13 mouse cellular contexts compared by ENCODE assay signal in the genomic region with DNA sequence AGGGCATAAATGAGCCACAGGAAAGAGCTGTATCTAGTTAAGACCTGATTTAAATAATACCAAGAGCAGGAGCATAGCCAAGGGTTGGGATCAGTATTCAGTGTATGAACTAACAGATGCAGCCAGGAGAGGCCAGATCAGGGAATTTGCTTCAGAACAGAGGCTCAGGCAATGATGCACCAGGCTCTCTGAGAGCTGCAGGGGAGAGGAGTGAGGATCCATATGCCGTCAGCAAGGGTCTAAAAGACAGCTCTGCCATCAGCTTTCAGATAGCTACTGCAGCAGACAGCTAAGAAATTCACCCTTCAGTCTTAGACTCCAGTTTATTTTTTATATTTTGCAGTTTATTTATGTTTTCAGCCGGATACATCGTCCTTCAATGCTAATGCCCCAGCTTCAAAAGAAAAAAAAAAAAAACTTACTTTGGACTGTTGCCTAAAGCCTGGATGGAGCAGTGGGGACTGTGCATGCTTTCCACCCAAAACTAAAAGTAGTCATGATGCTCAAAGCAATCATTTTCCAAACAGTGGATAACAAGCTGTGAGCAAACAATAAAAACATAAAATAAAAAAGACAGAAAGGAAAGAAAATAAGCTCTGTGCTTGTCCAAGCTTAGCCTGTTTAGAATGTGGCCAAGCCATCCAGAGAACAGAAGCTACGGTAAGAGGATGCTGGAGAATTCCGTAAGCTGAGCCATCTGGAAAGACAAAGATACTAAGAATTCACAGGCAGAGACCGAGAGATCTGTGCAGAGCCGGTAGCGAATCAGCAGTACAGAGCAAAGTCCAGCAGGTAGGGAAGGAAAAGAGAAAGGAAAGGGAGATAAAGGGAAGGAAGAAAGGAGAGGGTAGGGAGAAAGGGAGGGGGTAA. TPM values are rescaled to one million over a fixed set of nuclear protein-coding genes. Genes with fewer than 3 reads are reported as not detected.
DNase-seq lines count a peak whose midpoint lies in the region; ATAC-seq lines count a peak whose summit lies in the region.
"Had no signal": no experiment of that assay in that cellular context is flagged by ENCODE, and none has a peak within 500 bp of the region (broad histone marks: within the 10 kb centered on the region; RNA-seq: fewer than 3 reads in every experiment).

No protein-coding gene starts in this region.

- H3K36me3 ChIP-seq in hindbrain, embryonic 13.5 days, result no peaks in the 10 kb centered on the region
- no peaks in the 10 kb centered on the region for H3K36me3 ChIP-seq in hindbrain, embryonic 11.5 days (ENCODE audit: control insufficient read depth, insufficient read depth, low read length)
- H3K36me3 ChIP-seq: embryonic facial prominence, embryonic 12.5 days; liver, embryonic 15.5 days had no signal

- H3K9me3 ChIP-seq in hindbrain, embryonic 13.5 days, result no peaks in the 10 kb centered on the region
- H3K9me3 ChIP-seq in hindbrain, embryonic 11.5 days (ENCODE audit: control insufficient read depth, low read length), result no peaks in the 10 kb centered on the region
- H3K9me3 ChIP-seq: embryonic facial prominence, embryonic 12.5 days; liver, embryonic 15.5 days had no signal

- H3K4me1 ChIP-seq in hindbrain, embryonic 13.5 days (replicated peaks), result no peaks in the 10 kb centered on the region
- no peaks in the 10 kb centered on the region for H3K4me1 ChIP-seq in hindbrain, embryonic 11.5 days (replicated peaks; ENCODE audit: control insufficient read depth, insufficient read depth, low read length)
- H3K4me1 ChIP-seq: embryonic facial prominence, embryonic 12.5 days; liver, embryonic 15.5 days had no signal

- peak; percentile 71 for ATAC-seq in hindbrain, embryonic 13.5 days (ENCODE audit: low FRiP score)
- no peak for ATAC-seq in hindbrain, embryonic 11.5 days (ENCODE audit: low FRiP score)

- H3K27ac ChIP-seq in hindbrain, embryonic 13.5 days, result peak overlapping the region; percentile 49
- no peak overlapping the region for H3K27ac ChIP-seq in hindbrain, embryonic 11.5 days (ENCODE audit: low read depth, low read length)
- H3K27ac ChIP-seq: embryonic facial prominence, embryonic 12.5 days; liver, embryonic 15.5 days had no signal

- no peak overlapping the region for H3K4me2 ChIP-seq in hindbrain, embryonic 13.5 days
- no peak overlapping the region for H3K4me2 ChIP-seq in hindbrain, embryonic 11.5 days (replicated peaks; ENCODE audit: low read depth, low read length)
- H3K4me2 ChIP-seq: embryonic facial prominence, embryonic 12.5 days; liver, embryonic 15.5 days had no signal

- no peak for DNase-seq in hindbrain, embryonic 11.5 days (ENCODE audit: low spot score)
- DNase-seq in right cerebral cortex, adult 2 months (ENCODE audit: low spot score in 2 of 2), result peak; percentile 3 to 4
- DNase-seq in right cerebral cortex, adult 18-20 months, result no peak
- peak; percentile 38 to 57 for DNase-seq in layer of hippocampus, postnatal 10 days (ENCODE audit: low spot score in 2 of 2)
- DNase-seq in adrenal gland, adult (ENCODE audit: inconsistent age in 2 of 2, low spot score in 1 of 2), result no peak
- no peak for DNase-seq in heart, adult 9 months (ENCODE audit: low spot score in 2 of 2)
- DNase-seq: gastrocnemius, postnatal 25 days; heart, postnatal 4 days; thymus, adult 18-20 months had no signal

- H3K9ac ChIP-seq in hindbrain, embryonic 13.5 days, result no peak overlapping the region
- H3K9ac ChIP-seq in hindbrain, embryonic 11.5 days (ENCODE audit: low read depth, low read length), result no peak overlapping the region
- H3K9ac ChIP-seq: embryonic facial prominence, embryonic 12.5 days; liver, embryonic 15.5 days had no signal

- WGBS in hindbrain, embryonic 13.5 days, result 68% methylated on average over 8 of the region's 8 CpGs
- 74% methylated on average over 8 of the region's 8 CpGs for WGBS in hindbrain, embryonic 11.5 days

- no peaks in the 10 kb centered on the region for H3K27me3 ChIP-seq in hindbrain, embryonic 13.5 days
- no peaks in the 10 kb centered on the region for H3K27me3 ChIP-seq in hindbrain, embryonic 11.5 days (ENCODE audit: control insufficient read depth, insufficient read depth, low read length)
- H3K27me3 ChIP-seq: CH12.LX; embryonic facial prominence, embryonic 12.5 days; liver, embryonic 15.5 days had no signal

- H3K4me3 ChIP-seq in hindbrain, embryonic 13.5 days, result no peak overlapping the region
- no peak overlapping the region for H3K4me3 ChIP-seq in hindbrain, embryonic 11.5 days (ENCODE audit: low read depth, low read length)
- H3K4me3 ChIP-seq: embryonic facial prominence, embryonic 12.5 days; liver, embryonic 15.5 days had no signal

RNA-seq across cellular contexts. Expression of gene Olr1, which starts 26.6 kb away (rescaled TPM):
- polyA plus RNA-seq in hindbrain, embryonic 13.5 days (2015; fragmentation: Nextera tagmentation; extraction: Ambion mirVana), result not detected in 2 replicates
- 0.14 TPM in 1 of 2 replicates, not detected in the other for polyA plus RNA-seq in hindbrain, embryonic 11.5 days (2014; fragmentation: Nextera tagmentation; extraction: Ambion mirVana)
- total RNA-seq in layer of hippocampus, postnatal 10 days (2021), result not detected
- total RNA-seq: CH12.LX; gastrocnemius, postnatal 25 days had no signal

RNA-seq across cellular contexts. Expression of gene Clec1a, which starts 28.5 kb away (rescaled TPM):
- polyA plus RNA-seq in hindbrain, embryonic 13.5 days (2015; fragmentation: Nextera tagmentation; extraction: Ambion mirVana), result 1.3 and 1.9 TPM in 2 replicates
- 1.3 and 1.4 TPM in 2 replicates for polyA plus RNA-seq in hindbrain, embryonic 11.5 days (2014; fragmentation: Nextera tagmentation; extraction: Ambion mirVana)
- 1 to 10 TPM; 3.1 to 3.3 TPM for total RNA-seq in layer of hippocampus, postnatal 10 days (2021)
- total RNA-seq: CH12.LX had no signal

RNA-seq across cellular contexts. Expression of gene Tmem52b, which starts 32.0 kb away (rescaled TPM):
- not detected in 2 replicates for polyA plus RNA-seq in hindbrain, embryonic 13.5 days (2015; fragmentation: Nextera tagmentation; extraction: Ambion mirVana)
- polyA plus RNA-seq in hindbrain, embryonic 11.5 days (2014; fragmentation: Nextera tagmentation; extraction: Ambion mirVana), result not detected in 2 replicates
- not detected for total RNA-seq in layer of hippocampus, postnatal 10 days (2021)
- total RNA-seq: CH12.LX; gastrocnemius, postnatal 25 days; heart, postnatal 4 days had no signal
- polyA plus RNA-seq: embryonic facial prominence, embryonic 12.5 days had no signal

RNA-seq across cellular contexts. Expression of gene Gabarapl1, which starts 52.6 kb away (rescaled TPM):
- 175 and 180 TPM in 2 replicates for polyA plus RNA-seq in hindbrain, embryonic 13.5 days (2015; fragmentation: Nextera tagmentation; extraction: Ambion mirVana)
- polyA plus RNA-seq in hindbrain, embryonic 11.5 days (2014; fragmentation: Nextera tagmentation; extraction: Ambion mirVana), result 22.7 and 26.7 TPM in 2 replicates
- total RNA-seq in layer of hippocampus, postnatal 10 days (2021), result 100 to 1,000 TPM; 386 to 427 TPM

Comparison
In these comparisons a context has a peak if more than half of its experiments do, and no peak if none do; other contexts are left out.
1. DNase-seq: peak in right cerebral cortex, adult 2 months (2 of 2) and layer of hippocampus, postnatal 10 days (2 of 2); none in hindbrain, embryonic 11.5 days (single experiment), right cerebral cortex, adult 18-20 months (single experiment), adrenal gland, adult (0 of 2) and heart, adult 9 months (0 of 2).